Mouse (Mus musculus): ENCODE results near the gene Dhx32.

Dhx32 gene

GRCm38 (mm10) chr7:133782717-133783435 lies at the start of gene Dhx32:
Dhx32 (minus strand) TSS chr7:133782726.
- peak; percentile 72 for DNase-seq (ENCODE audit: low spot score)

DNA sequence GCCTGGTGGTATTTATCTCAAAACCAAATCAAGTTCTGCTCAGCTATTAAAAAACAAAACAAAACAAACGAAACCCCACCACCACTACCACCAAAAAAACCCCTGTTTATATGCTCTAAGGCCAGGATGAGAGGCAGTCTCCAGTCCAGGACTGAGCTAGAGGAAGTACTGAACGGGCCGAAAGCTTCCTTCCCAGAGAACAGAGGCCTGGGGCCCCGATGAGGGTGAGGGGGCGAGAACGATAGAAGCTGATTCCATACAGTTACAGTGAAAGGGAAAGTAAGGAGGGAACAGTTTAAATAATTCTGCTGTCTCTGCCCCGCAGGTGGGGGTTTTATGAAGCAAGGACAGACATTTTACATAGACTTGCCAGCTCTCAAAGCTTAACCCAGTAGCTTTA lies 47.1 kb upstream of the Dhx32 start:
- DNase-seq (ENCODE audit: low spot score): no peak

- no peak for DNase-seq (ENCODE audit: low spot score)
Observed at GRCm38 (mm10) chr7:133828514-133828913, 46.0 kb upstream of the Dhx32 start.

GRCm38 (mm10) chr7:133824579-133824978 lies 42.1 kb upstream of the Dhx32 start:
- peak; percentile 5 for DNase-seq (ENCODE audit: low spot score)

GRCm38 (mm10) chr7:133823751-133824150 lies 41.2 kb upstream of the Dhx32 start:
- no peak for DNase-seq (ENCODE audit: low spot score)

DNA sequence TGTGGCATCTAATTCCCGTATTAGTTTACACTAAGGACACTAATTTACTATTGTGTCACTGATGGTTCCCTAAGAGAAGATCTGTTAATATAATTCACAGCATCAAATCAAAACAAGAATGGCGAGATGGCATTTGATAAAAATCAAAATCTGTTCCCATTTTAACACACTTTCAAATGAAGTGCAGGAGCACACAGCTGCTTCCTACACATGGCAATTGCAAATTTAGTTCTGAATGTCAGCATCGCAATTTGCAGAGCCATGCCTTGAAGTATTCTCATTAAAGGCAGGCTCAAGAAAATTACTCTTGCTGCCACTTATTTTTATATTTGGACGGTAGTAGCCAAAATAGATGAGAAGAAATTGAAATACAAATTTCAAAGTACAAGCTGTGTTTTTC lies 30.8 kb upstream of the Dhx32 start:
- DNase-seq (ENCODE audit: low spot score): no peak

DNA sequence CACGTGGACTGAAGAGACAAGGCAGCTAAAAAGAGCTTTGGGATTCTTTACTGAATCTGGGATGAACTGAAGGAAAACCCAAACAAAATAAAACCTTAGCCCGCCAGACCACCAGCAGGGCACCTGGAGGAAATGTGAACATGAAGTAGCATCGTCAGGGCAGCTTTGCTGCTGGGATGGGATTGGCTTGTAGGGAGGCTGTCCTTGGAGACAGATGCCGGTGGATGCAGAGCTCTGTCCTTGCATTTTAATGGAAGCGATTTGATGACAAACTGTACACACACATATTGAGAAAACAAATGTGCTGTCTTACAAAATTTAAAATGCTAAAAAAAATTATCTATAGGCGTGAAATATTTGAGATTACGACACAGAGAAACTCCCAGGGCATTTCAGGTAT lies 30.4 kb upstream of the Dhx32 start:
- DNase-seq (ENCODE audit: low spot score): no peak

GRCm38 (mm10) chr7:133805614-133806175 lies 23.2 kb upstream of the Dhx32 start:
- DNase-seq (ENCODE audit: low spot score): peak; percentile 41

DNA sequence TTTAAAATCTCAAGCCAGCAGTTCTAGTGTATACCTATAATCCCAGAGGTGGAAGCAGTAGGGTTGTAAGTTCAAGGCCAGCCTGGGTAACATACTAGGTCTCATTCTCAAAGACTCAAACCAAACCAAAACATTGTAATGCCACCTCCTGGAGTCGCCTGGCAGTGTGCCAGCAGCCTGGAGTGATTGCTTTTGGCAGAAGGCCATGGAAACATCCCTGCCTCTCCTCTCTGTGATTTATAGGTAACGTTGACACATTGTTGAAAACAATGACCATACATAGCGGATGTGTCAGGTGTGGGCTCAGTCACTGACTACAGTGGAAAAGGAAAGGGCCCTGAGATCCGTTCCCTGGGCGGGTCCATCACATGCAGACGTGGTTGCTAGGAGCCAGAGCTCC lies 19.3 kb upstream of the Dhx32 start:
- DNase-seq (ENCODE audit: low spot score): no peak

- DNase-seq (ENCODE audit: low spot score): no peak
Observed at GRCm38 (mm10) chr7:133799928-133800327, 17.4 kb upstream of the Dhx32 start.

GRCm38 (mm10) chr7:133794720-133795119 lies 12.2 kb upstream of the Dhx32 start:
- DNase-seq (ENCODE audit: low spot score): peak; percentile 29

DNA sequence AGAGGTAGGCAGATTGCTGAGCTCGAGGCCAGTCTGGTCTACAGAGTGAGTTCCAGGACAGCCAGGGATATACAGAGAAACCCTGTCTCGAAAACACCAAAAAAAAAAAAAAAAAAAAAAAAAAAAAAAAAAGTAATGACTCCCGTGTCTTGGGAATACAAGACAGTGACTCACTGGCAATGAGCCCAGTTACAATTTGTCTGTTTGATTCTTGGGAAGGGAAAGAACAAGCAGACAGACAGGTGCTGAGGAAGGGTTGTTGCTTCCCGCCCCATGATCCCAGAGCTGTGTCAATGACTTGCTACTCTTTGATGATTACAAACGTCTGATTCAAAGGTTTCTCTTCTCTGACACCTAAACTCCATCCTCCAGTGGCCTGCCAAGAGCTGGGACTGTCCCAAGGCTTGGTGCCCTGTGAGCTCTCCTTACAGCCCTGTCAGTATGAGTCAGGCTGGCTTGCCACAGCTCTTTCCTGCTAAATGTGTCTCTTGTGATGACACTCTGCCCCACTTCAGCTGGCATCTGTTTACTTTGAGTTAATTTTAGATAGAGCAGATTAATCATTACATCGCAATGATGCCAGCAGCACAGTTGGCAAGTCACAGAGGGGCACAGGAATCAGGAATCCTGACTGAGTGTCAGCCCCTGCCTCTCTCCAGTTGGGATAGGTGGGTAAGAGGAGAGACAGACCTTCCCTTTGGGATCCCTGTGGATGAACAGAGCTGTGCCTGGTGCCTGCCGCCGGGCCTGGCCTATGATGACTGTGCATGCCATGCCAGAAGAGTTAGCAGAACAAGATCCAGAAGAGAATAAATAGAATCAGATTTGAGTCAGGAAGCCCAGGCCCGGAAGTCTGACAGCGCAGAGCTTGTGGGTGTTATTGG lies 11.0 kb upstream of the Dhx32 start:
- DNase-seq (ENCODE audit: low spot score): no peak

GRCm38 (mm10) chr7:133792771-133793170 lies 10.2 kb upstream of the Dhx32 start:
- no peak for DNase-seq (ENCODE audit: low spot score)

- DNase-seq (ENCODE audit: low spot score): no peak
Observed at GRCm38 (mm10) chr7:133790608-133791229, 8.2 kb upstream of the Dhx32 start.

DNA sequence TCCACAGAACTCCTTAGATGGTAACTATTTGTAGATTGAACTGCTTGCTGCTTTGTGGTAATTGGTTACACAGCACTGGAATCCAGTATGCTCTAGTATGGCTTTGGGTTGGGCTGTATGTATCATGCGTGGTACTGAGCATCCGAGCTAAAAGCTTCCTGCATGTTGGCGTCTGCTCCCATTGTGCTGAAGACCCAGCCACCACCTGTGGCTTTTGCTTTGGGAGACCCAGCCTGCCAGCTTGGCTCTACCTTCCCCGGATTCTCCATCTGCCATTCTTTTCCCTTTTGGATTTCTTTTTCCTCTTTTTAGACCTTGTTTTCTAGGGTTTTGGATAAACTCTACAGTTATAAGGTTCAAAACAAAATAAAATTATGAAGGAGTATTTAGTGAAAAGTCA lies 7.6 kb upstream of the Dhx32 start:
- DNase-seq (ENCODE audit: low spot score): no peak

- DNase-seq (ENCODE audit: low spot score): no peak
Observed at GRCm38 (mm10) chr7:133788147-133788546, 5.6 kb upstream of the Dhx32 start.

DNA sequence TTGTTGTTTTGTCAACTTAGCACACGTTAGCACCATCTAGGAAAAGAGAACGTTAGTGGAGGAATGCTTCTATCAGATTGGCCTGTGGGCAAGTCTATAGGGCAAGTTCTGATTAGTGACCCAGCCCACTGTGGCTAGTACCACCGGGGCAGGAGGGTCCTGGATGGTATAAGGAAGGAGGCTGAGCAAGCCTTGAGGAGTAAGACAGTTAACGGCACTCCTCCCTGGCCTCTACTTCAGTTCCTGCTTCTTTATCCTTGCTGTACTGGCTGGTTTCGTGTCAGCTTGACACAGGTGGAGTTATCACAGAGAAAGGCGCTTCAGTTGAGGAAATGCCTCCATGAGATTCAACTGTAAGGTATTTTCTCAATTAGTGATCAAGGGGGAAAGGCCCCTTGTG lies 5.0 kb upstream of the Dhx32 start:
- no peak for DNase-seq (ENCODE audit: low spot score)

DNA sequence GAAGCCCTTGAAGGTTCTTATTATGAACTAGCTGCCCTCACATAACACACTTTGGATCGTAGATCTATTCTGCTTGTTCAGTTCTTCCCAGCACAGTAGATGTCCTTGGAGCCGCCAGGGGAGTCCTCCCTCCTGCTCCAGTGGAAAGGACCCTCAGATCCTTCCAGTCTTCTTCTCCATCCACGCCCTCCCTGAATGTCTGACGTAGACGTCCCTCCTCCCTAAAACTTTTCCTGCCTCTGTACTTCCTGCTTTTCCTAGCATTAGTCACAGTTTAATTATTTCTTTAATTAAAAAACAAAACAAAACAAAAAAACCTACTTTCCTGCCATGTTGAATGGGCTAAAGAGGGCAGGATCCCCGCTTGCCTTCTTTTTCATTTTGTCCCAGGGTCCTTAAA lies 535 bp downstream of the Dhx32 start:
- no peak for DNase-seq (ENCODE audit: low spot score)

GRCm38 (mm10) chr7:133781583-133781982 lies 943 bp downstream of the Dhx32 start:
- no peak for DNase-seq (ENCODE audit: low spot score)

DNA sequence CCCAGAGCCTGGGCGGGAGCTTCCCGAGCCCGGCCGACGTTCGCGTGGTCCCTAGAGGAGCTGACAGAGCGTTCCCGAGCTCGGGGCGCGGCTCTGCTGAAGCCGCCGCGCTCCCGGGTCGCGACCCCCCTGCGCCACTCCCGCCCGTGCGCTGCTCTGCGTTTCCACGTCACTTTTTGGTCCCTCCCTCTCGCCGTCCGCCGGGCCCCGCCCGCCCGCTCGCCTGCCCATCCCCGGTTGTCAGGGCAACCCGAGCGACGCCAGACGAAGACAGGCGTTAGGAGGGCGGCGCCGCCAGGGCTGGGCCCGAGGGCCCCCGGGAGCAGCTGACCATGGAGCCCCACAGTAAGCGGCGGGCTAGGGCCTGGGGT lies 5.9 kb downstream of the Dhx32 start, which contains the start of gene Fank1:
Gene Fank1, plus strand, starts transcription at position 236 of the 371 bp plus-strand sequence.
- peak; percentile 85 for DNase-seq (ENCODE audit: low spot score)

GRCm38 (mm10) chr7:133775796-133776625 lies 6.5 kb downstream of the Dhx32 start:
- peak; percentile 21 for DNase-seq (ENCODE audit: low spot score)

GRCm38 (mm10) chr7:133775179-133775578 lies 7.3 kb downstream of the Dhx32 start:
- DNase-seq (ENCODE audit: low spot score): no peak

Data from lung, postnatal 25 days (tissue).